Mouse (Mus musculus) forebrain, embryonic 13.5 days (tissue): Measurements from ENCODE around the gene Thoc5. TPM values are rescaled to one million over a fixed set of nuclear protein-coding genes. Genes with fewer than 3 reads are reported as not detected.

Experiments used
- ATAC-seq: fragments of 200-750 bp; cut with Nextera tagmentation; 2 replicates; pipeline ENCODE4 v1.8.0; 2017
- H3K27ac ChIP-seq: fragments of 300-500 bp; sonication (generic); 2 replicates; pipeline ENCODE4 v1.5.1; 2015; ENCODE audit warnings: inconsistent platforms, mild to moderate bottlenecking, moderate library complexity
- H3K27me3 ChIP-seq: fragments of 300-500 bp; sonication (generic); 2 replicates; pipeline ENCODE4 v1.6.1; 2015; ENCODE audit warnings: mild to moderate bottlenecking, inconsistent platforms
- H3K36me3 ChIP-seq: fragments of 300-500 bp; sonication (generic); 2 replicates; pipeline ENCODE4 v1.6.1; 2015; ENCODE audit warnings: mild to moderate bottlenecking, inconsistent platforms; ENCODE audit not compliant: poor library complexity, severe bottlenecking
- H3K4me1 ChIP-seq: fragments of 300-500 bp; sonication (generic); 2 replicates; pipeline ENCODE4 v1.6.1; 2015; ENCODE audit warnings: inconsistent platforms
- H3K4me2 ChIP-seq: fragments of 300-500 bp; sonication (generic); 2 replicates; pipeline ENCODE4 v1.6.1; 2015; ENCODE audit warnings: inconsistent platforms, mild to moderate bottlenecking, moderate library complexity
- H3K4me3 ChIP-seq: fragments of 300-500 bp; sonication (generic); 2 replicates; pipeline ENCODE4 v1.5.1; 2015; ENCODE audit warnings: mild to moderate bottlenecking, inconsistent platforms
- H3K9ac ChIP-seq: fragments of 300-500 bp; sonication (generic); 2 replicates; pipeline ENCODE4 v1.6.1; 2015; ENCODE audit warnings: mild to moderate bottlenecking, inconsistent platforms
- H3K9me3 ChIP-seq: fragments of 300-500 bp; sonication (generic); replicated peaks from 2 replicates; pipeline ENCODE4 v1.6.1; 2016; ENCODE audit warnings: inconsistent platforms
- WGBS: fragments of 180-500 bp; shearing (Covaris S2); methylation state at CpG from one replicate; pipeline ENCODE4 v1.1.7; 2015; 5-methylcytosine and 5-hydroxymethylcytosine counted together
- polyA plus RNA-seq: library from polyadenylated mRNA; unstranded; fragments of >200 nt; fragmentation: Nextera tagmentation; extraction: Ambion mirVana; gene quantifications from 2 replicates; pipeline ENCODE4 v1.2.1, GENCODE M21; 2015

Gene Thoc5
- polyA plus RNA-seq, 1 experiment from 2014 or later, result 59.1 TPM

DNA sequence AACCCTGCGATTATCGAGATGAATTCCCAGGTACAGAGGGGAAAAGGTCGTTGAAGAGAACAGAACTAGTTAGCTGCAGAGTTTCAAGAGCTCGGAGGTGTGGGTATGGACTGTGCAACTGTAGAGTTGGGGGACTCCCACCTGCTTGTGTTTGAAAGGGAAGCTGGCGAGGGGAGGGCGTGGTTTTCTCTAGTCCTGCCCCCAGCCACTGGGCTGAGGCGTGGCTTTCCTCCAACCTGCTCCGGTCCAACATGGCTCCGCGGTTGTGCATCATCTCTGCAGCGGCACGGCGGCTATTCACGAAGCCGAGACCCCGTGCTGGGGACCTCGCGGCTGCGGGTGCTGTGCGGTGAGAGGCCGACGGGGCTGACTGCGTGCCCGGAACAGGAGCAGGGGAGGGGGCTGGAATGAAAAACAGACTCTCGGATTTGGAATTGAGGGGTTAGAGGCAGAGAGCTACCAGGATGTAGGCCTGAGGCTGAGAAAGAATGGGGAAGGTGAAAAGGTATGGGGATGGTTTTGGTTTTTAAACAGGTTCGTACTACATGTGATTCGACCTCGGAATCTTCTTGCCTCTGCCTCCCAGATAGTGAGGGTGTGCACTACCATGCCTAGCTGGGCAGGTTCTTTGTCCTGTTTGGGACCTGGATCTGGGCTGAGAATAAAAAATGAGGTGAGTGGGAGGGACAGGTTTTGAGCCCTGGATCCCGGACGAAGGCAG lies 21.2 kb upstream of the Thoc5 start, which contains the start of gene Nipsnap1:
TSS of gene Nipsnap1 (plus strand) at position 197 of the 721 bp plus-strand sequence.
- Histone ChIP-seq H3K27ac (peak within 1 kb of the TSS; percentile 48), H3K4me3 (peak within 1 kb of the TSS; percentile 76), H3K4me1 (peaks cover 17% of the 10 kb centered on the region), H3K36me3 (peaks cover 13% of the 10 kb centered on the region), H3K4me2 (peak within 1 kb of the TSS; percentile 83), H3K27me3 (no peaks in the 10 kb centered on the region), H3K9me3 (peaks cover 12% of the 10 kb centered on the region), H3K9ac (peak within 1 kb of the TSS; percentile 89)
- WGBS, result under 1% methylated on average over 30 of the region's 30 CpGs
- peak; percentile 95 for ATAC-seq

DNA sequence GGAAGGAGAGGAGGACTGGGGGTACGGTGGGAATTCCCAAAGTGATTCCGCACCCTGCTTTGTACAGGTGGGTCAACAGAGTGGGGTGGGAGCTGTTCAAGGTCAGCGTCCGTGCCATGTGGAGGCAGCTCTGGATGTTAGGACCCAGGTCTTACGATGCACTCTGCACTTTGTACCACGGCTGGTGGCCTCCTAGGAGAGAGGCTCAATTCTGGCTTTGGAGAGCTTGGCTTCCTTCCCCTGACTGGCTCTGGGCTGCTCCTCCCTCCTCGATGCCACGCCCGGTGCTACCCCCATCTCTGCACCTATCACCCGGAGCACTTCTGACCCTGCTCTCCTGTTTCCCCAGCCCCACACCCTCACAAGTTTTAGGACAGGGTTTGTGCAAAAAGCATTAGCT lies 20.6 kb upstream of the Thoc5 start:
- peaks cover 17% of the 10 kb centered on the region for H3K4me1 ChIP-seq
- peak overlapping the region; percentile 89 for H3K9ac ChIP-seq
- no peaks in the 10 kb centered on the region for H3K27me3 ChIP-seq
- H3K27ac ChIP-seq, result peak overlapping the region; percentile 48; the same call in 1 of the 2 replicates
- peak overlapping the region; percentile 83 for H3K4me2 ChIP-seq
- WGBS, result 3% methylated on average over 10 of the region's 10 CpGs
- peaks cover 12% of the 10 kb centered on the region for H3K9me3 ChIP-seq
- ATAC-seq, result peak; percentile 41; the same call in 1 of the 2 replicates
- peak overlapping the region; percentile 76 for H3K4me3 ChIP-seq
- H3K36me3 ChIP-seq, result peaks cover 13% of the 10 kb centered on the region

DNA sequence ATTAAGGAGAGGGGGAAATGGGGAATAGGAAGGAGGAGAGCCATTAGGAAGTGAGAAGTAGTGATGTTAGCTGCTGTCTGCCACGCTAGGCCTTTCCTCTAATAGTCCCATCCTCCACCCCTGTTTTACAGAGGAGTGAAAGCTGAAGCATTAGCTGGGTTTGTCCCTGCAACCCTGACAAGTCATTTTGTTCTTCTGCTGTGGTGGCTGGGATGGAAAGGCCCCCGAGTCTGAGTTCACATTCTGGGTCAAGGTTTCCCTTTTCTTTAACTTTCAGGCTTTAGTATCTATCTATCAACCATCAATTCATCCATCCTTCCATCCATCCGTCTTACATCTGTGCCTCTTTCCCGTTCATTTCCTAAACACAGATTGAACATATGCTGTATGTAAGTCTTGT lies 14.0 kb upstream of the Thoc5 start:
- ATAC-seq, result no peak
- H3K4me2 ChIP-seq, result no peak overlapping the region
- no peaks in the 10 kb centered on the region for H3K27me3 ChIP-seq
- no peak overlapping the region for H3K4me3 ChIP-seq
- peaks cover 39% of the 10 kb centered on the region for H3K36me3 ChIP-seq
- H3K4me1 ChIP-seq, result no peaks in the 10 kb centered on the region
- no peak overlapping the region for H3K9ac ChIP-seq
- no peak overlapping the region for H3K27ac ChIP-seq
- WGBS, result 85% methylated on average over 4 of the region's 4 CpGs
- H3K9me3 ChIP-seq, result peaks cover 7% of the 10 kb centered on the region

DNA sequence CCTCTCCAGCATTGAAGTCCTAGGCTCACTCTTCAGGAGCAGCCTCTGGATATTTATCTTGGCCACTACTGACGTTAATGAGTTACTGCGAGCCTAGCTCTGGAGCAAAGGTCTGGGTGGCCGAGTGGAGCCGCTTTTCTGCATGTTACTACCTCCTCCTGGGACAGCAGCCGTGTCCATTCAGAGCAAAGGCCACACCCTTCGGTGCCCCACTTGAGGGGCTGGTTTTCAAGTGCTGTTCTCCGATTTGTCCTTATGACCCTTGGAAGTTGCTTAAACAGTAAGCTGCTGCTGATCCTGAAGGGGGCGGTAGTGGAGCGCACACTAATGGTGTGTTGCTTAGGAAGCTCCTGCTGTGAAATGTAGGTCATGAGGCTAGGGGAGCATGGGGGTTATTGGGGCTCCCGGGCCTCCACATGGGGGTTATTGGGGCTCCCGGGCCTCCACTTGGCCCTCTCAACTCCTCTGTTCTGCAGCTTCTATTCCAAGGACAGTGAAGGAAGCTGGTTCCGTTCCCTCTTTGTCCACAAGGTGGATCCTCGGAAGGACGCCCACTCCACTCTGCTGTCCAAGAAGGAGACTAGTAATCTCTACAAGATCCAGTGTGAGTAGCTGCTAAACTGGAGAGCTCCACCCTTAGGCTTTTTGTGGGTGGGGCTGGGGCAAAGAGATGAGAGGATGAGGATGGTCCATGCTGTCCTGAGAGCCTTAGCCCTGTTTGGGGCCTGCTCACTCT lies 12.1 kb upstream of the Thoc5 start:
- WGBS, result 55% methylated on average over 14 of the region's 14 CpGs
- Histone ChIP-seq H3K4me2 (no peak overlapping the region), H3K4me1 (no peaks in the 10 kb centered on the region), H3K27me3 (no peaks in the 10 kb centered on the region), H3K27ac (no peak overlapping the region), H3K4me3 (no peak overlapping the region), H3K9me3 (no peaks in the 10 kb centered on the region), H3K9ac (no peak overlapping the region), H3K36me3 (peaks cover 44% of the 10 kb centered on the region)
- ATAC-seq, result no peak

DNA sequence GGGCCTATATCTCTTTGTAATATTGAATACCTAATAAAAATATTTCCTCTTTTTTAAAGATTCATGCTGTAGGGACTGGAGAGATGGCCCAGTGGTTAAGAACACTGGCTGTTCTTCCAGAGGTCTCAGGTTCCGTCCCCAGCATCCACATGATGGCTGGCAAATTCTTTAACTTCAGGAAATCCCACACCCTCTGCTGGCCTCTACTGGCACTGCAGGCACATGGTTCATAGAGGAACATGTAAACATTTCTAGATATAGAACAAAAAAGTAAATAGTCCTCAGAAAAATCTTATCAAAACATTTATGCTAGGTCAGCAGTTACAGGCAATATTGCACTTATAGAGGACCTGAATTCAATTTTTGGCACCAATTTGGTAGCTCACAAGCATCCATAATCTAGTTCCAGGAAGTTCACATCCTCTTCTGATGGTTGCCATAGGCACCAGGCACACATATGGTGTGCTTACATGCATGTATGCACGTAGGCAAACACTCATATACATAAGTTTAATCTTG lies 9.7 kb upstream of the Thoc5 start:
- Histone ChIP-seq H3K9me3 (no peaks in the 10 kb centered on the region), H3K4me1 (no peaks in the 10 kb centered on the region), H3K36me3 (peaks cover 68% of the 10 kb centered on the region), H3K4me3 (no peak overlapping the region), H3K27ac (no peak overlapping the region), H3K4me2 (no peak overlapping the region), H3K27me3 (no peaks in the 10 kb centered on the region), H3K9ac (no peak overlapping the region)
- 73% methylated on average over 2 of the region's 2 CpGs for WGBS
- ATAC-seq, result no peak

DNA sequence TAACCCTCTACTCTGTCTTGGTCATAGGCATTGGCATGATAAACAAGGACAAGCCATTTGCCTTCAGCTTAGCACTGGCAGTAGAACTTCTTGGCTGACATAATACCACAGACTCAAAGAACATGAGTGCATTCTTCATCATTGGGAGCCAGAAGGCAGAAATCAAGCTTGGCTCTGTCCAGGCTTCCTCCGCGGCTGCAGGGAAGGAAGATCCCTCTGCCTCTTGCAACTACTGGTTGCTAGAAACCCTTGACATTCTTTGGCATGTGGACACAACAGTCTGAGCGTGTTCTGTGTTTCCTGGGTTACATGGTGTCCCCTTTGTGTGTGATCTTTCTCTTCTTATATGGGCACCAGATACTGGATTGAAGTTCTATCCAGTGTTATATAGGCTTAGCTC lies 8.1 kb upstream of the Thoc5 start:
- ATAC-seq, result no peak
- no peaks in the 10 kb centered on the region for H3K4me1 ChIP-seq
- 98% methylated on average over 3 of the region's 3 CpGs for WGBS
- no peak overlapping the region for H3K4me3 ChIP-seq
- no peak overlapping the region for H3K9ac ChIP-seq
- no peak overlapping the region for H3K27ac ChIP-seq
- H3K27me3 ChIP-seq, result no peaks in the 10 kb centered on the region
- H3K4me2 ChIP-seq, result no peak overlapping the region
- H3K36me3 ChIP-seq, result peaks cover 83% of the 10 kb centered on the region
- no peaks in the 10 kb centered on the region for H3K9me3 ChIP-seq

DNA sequence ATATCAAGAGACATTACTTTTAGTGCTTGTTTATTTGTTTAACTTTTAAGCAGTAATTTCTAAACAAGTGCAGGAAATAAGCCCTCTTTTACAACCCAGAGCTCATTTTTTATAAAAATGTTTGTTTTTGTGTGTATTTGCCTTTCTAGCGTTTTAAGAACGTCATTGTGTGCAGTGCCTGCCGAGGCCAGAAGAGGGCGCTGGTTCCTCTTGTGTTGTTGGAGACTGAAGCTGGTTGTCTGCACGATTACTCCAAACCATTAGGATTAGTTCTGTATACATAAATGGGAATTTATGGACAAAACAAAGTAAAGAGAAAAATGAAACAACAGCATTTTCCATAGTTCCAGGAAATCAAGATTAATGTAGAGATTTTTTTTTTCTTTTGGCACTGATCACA lies 5.3 kb downstream of the Thoc5 start:
- Histone ChIP-seq H3K4me3 (no peak overlapping the region), H3K36me3 (peaks cover 63% of the 10 kb centered on the region)

DNA sequence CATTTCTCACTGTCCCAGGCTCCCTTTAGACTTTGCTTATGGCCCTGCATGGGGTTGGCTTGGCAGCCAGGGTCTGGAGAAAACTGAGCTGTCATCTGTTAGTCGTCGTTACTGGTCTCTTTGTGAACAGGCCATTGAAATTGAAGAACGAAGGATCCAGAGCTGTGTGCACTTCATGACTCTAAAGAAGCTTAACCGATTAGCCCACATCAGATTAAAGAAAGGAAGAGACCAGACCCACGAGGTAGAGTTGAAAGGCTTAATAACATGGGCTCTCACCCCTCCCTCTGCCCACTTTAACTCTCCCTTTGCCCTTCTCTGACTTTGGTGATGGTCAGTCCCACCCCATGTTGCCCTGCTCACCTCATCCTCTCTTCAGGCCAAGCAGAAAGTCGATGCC lies 6.8 kb downstream of the Thoc5 start:
- no peak overlapping the region for H3K9ac ChIP-seq

More for the DNA sequence above, 5.3 kb downstream of the Thoc5 start:
- H3K27me3 ChIP-seq, result no peaks in the 10 kb centered on the region
- no peak overlapping the region for H3K4me2 ChIP-seq
- WGBS, result 67% methylated on average over 5 of the region's 5 CpGs
- H3K4me1 ChIP-seq, result peaks cover 13% of the 10 kb centered on the region
- no peaks in the 10 kb centered on the region for H3K9me3 ChIP-seq
- no peak for ATAC-seq
- no peak overlapping the region for H3K9ac ChIP-seq
- no peak overlapping the region for H3K27ac ChIP-seq

DNA sequence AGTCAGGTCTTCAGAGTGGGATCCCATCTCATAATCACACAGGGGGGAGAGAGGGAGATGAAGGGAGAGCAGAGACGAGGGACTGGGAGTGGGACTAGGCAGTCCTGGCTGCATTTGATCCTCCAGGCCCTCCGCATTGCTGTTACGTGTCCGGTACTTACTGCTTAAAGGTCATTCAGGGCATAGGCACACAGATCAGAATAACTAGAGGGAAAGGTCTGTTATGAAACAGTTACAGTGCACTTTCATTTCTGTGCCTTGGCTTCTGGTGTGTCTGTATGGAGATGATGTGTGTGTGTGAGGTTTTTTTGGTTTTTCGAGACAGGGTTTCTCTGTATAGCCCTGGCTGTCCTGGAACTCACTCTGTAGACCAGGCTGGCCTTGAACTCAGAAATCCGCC lies 11.1 kb downstream of the Thoc5 start:
- Histone ChIP-seq H3K9me3 (no peaks in the 10 kb centered on the region), H3K27me3 (no peaks in the 10 kb centered on the region), H3K4me2 (no peak overlapping the region), H3K4me3 (no peak overlapping the region), H3K9ac (no peak overlapping the region), H3K4me1 (no peaks in the 10 kb centered on the region), H3K27ac (no peak overlapping the region), H3K36me3 (peaks cover 88% of the 10 kb centered on the region)
- ATAC-seq, result no peak
- WGBS, result 93% methylated on average over 6 of the region's 6 CpGs

More for the DNA sequence above, 6.8 kb downstream of the Thoc5 start:
- Histone ChIP-seq H3K9me3 (no peaks in the 10 kb centered on the region), H3K27me3 (no peaks in the 10 kb centered on the region), H3K27ac (no peak overlapping the region), H3K4me3 (no peak overlapping the region), H3K36me3 (peaks cover 74% of the 10 kb centered on the region), H3K4me1 (peaks cover under 1% of the 10 kb centered on the region), H3K4me2 (no peak overlapping the region)
- WGBS, result 60% methylated on average over 6 of the region's 6 CpGs
- ATAC-seq, result no peak

DNA sequence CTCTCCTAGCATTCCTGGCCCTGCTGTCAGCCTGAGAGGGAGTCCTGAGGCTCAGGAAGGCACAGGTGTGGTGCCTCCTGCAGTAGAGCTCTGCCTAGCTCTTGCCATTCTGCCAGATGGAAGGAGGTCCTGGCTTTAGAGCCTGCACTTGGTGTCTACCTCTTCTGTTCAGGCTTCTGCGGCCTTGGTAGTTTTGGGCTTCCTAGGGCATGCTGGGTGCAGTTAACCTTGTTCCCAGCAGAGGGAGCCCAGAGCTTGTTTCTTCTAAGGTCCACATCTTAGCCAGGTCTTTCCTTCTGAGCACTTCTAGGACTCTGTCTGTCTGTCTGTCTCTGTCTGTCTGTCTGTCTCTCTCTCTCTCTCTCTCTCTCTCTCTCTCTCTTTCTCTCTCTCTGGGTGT lies 20.9 kb downstream of the Thoc5 start:
- H3K36me3 ChIP-seq, result peaks cover 98% of the 10 kb centered on the region

DNA sequence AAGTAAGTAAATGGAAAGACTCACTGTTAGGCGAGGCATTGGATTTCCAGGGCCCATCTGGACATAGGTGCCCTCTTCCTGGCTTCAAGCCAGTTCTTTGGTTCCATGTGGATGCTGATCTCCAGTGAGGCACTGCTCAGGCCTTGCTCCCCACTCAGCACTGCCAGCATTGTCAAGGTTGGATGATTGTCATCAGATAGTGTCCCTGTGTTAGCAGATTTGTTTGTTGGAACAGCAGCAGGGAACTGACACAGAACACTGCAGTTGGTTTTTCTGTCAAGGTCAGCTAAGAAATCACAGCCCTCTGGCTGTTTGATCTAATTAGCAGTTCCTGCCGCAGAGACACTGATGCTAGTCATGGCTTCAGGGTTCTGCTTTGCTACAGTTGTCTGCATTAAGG lies 26.2 kb downstream of the Thoc5 start:
- WGBS, result 91% methylated on average over 2 of the region's 2 CpGs
- Histone ChIP-seq H3K4me1 (no peaks in the 10 kb centered on the region), H3K9me3 (no peaks in the 10 kb centered on the region), H3K4me2 (no peak overlapping the region), H3K9ac (no peak overlapping the region), H3K4me3 (no peak overlapping the region), H3K36me3 (peaks cover 97% of the 10 kb centered on the region), H3K27me3 (no peaks in the 10 kb centered on the region), H3K27ac (no peak overlapping the region)
- no peak for ATAC-seq

More for the DNA sequence above, 20.9 kb downstream of the Thoc5 start:
- H3K27ac ChIP-seq, result no peak overlapping the region
- no peaks in the 10 kb centered on the region for H3K27me3 ChIP-seq
- H3K9me3 ChIP-seq, result no peaks in the 10 kb centered on the region
- no peak overlapping the region for H3K4me2 ChIP-seq
- H3K9ac ChIP-seq, result no peak overlapping the region
- WGBS, result 43% methylated on average over 1 of the region's 1 CpGs
- H3K4me3 ChIP-seq, result no peak overlapping the region
- no peaks in the 10 kb centered on the region for H3K4me1 ChIP-seq
- no peak for ATAC-seq

DNA sequence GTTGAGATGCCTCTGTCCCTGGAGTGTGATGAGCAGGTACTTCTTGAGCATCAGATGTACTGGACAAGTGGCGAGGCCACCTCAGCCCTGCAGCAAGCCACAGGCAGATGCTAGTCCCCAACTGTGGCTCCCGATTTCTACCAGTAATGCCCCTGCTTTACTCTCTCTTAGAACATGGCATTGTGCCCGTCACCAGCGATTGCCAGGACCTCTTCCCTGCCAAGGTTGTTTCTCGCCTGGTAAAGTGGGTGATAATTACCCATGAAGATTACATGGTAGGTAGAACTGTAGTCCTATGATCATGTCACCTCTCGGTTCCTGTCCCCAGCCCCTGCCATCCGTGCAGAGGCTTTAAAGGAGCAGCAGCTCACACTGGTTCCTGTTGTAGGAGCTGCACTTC lies 26.6 kb downstream of the Thoc5 start:
- Histone ChIP-seq H3K4me3 (no peak overlapping the region), H3K4me1 (no peaks in the 10 kb centered on the region), H3K27me3 (no peaks in the 10 kb centered on the region), H3K9me3 (no peaks in the 10 kb centered on the region), H3K27ac (no peak overlapping the region), H3K4me2 (no peak overlapping the region), H3K36me3 (peaks cover 97% of the 10 kb centered on the region), H3K9ac (no peak overlapping the region)
- ATAC-seq, result no peak
- 86% methylated on average over 7 of the region's 7 CpGs for WGBS
